Mouse (Mus musculus) left cerebral cortex, postnatal 25 days (tissue): ENCODE data around the gene Kdm1a. TPM values are rescaled to one million over a fixed set of nuclear protein-coding genes. Genes with fewer than 3 reads are reported as not detected.

ENCODE experiments used
- DNase-seq, 2 experiments: peaks; one replicate each; pipeline ENCODE4 v3.0.0; 2022; ENCODE audit warnings: low spot score in 2 of 2, mixed read lengths in 1 of 2
- intact Hi-C: fragments of 180-260 bp; cut with DNase I; formaldehyde crosslinking; loops from one replicate; pipeline ENCODE4 v1.15.1; 2025
- total RNA-seq, 2 experiments: library from RNA; stranded (reverse); gene quantifications; 2 replicates each; pipeline ENCODE4 v1.2.3; 2021

Gene Kdm1a
- total RNA-seq, 2 experiments from 2014 or later: 93.2 to 97.2 TPM

GRCm38 (mm10) chr4:136610387-136610856 is 7.9 kb upstream of the Kdm1a start, which contains the start of gene Tex46:
Gene Tex46, plus strand, starts transcription at chr4:136610437.
- intact Hi-C loops: no loop called here
- no peak for DNase-seq

GRCm38 (mm10) chr4:136605756-136606485 is 3.4 kb upstream of the Kdm1a start:
- no peak for DNase-seq
- intact Hi-C loops: no loop called here

- intact Hi-C loops: loop anchor here (1.0 kb wide), 1 partner anchor 147 kb away; no protein-coding TSS in a partner anchor
- DNase-seq: peak; percentile 30 to 36
Observed at GRCm38 (mm10) chr4:136602018-136602554, 437 bp downstream of the Kdm1a start.

- intact Hi-C loops: no loop called here
- peak; percentile 44 to 45 for DNase-seq
Observed at GRCm38 (mm10) chr4:136601476-136601875, 1.0 kb downstream of the Kdm1a start.

GRCm38 (mm10) chr4:136600536-136600935 is 2.0 kb downstream of the Kdm1a start:
- intact Hi-C loops: no loop called here
- DNase-seq: no peak

GRCm38 (mm10) chr4:136599869-136600268 is 2.7 kb downstream of the Kdm1a start:
- intact Hi-C loops: no loop called here
- DNase-seq: no peak

GRCm38 (mm10) chr4:136598268-136598876 is 4.2 kb downstream of the Kdm1a start:
- peak in 1 of 2 experiments; percentile 19 for DNase-seq
- intact Hi-C loops: no loop called here

GRCm38 (mm10) chr4:136595221-136595620 is 7.3 kb downstream of the Kdm1a start:
- intact Hi-C loops: no loop called here
- DNase-seq: no peak

- DNase-seq: no peak
- intact Hi-C loops: no loop called here
Observed at GRCm38 (mm10) chr4:136594006-136594405, 8.5 kb downstream of the Kdm1a start.

- DNase-seq: no peak
Observed at GRCm38 (mm10) chr4:136592111-136592510, 10.4 kb downstream of the Kdm1a start.

GRCm38 (mm10) chr4:136588003-136588402 is 14.5 kb downstream of the Kdm1a start:
- intact Hi-C loops: no loop called here
- DNase-seq: no peak

More at GRCm38 (mm10) chr4:136592111-136592510, 10.4 kb downstream of the Kdm1a start:
- intact Hi-C loops: no loop called here

- no peak for DNase-seq
- intact Hi-C loops: no loop called here
Observed at GRCm38 (mm10) chr4:136587221-136587827, 15.2 kb downstream of the Kdm1a start.

- no peak for DNase-seq
- intact Hi-C loops: no loop called here
Observed at GRCm38 (mm10) chr4:136581885-136582284, 20.6 kb downstream of the Kdm1a start.

- intact Hi-C loops: no loop called here
- no peak for DNase-seq
Observed at GRCm38 (mm10) chr4:136569998-136570397, 32.5 kb downstream of the Kdm1a start.

GRCm38 (mm10) chr4:136568629-136569028 is 33.9 kb downstream of the Kdm1a start:
- intact Hi-C loops: no loop called here

GRCm38 (mm10) chr4:136562755-136563154 is 39.8 kb downstream of the Kdm1a start:
- DNase-seq: no peak
- intact Hi-C loops: no loop called here

More at GRCm38 (mm10) chr4:136568629-136569028, 33.9 kb downstream of the Kdm1a start:
- DNase-seq: no peak

GRCm38 (mm10) chr4:136560270-136560991 is 42.1 kb downstream of the Kdm1a start:
- DNase-seq: no peak
- intact Hi-C loops: no loop called here

GRCm38 (mm10) chr4:136559690-136560089 is 42.8 kb downstream of the Kdm1a start:
- intact Hi-C loops: no loop called here
- DNase-seq: no peak

GRCm38 (mm10) chr4:136557638-136558037 is 44.9 kb downstream of the Kdm1a start:
- DNase-seq: no peak
- intact Hi-C loops: no loop called here

GRCm38 (mm10) chr4:136553108-136553507 is 49.4 kb downstream of the Kdm1a start:
- DNase-seq: no peak
- intact Hi-C loops: no loop called here
